Mouse (Mus musculus): Measurements from ENCODE around the gene Col1a2.

DNA sequence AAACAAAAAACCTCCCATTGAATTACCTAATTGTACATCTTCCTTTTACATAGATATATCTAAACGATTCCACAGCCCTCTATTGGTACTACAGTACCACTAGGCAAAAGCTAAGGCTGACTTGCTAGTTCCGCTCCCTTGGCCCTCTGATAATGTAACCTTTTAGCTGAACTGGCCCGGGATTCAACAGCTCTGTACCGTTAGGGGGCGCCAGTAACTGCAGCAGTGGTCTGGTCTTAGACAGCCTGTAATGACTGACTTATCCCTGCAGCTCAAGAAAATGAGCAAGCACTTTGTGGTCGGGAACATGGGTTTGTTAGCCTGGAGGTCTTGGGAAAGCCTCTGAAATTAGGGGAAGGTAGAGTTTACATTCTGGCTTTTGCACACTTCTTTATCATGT is 39.9 kb downstream of the Col1a2 start:
- TF ChIP-seq POLR2A (IDR thresholded peaks at IDR 0.05; ENCODE audit: insufficient read depth, low read depth, low read length) (no peak), CTCF (IDR thresholded peaks at IDR 0.05; ENCODE audit: insufficient read depth, low read depth, low read length) (no peak)
